Mouse (Mus musculus) myocyte (in vitro differentiated cells): ENCODE measurements around the gene Schip1.

ENCODE experiments used
- CEBPB ChIP-seq: IDR thresholded peaks from 2 replicates; pipeline ENCODE4 v1.6.1; 2011; ENCODE audit warnings: mild to moderate bottlenecking, moderate library complexity; ENCODE audit not compliant: poor library complexity, insufficient read depth, severe bottlenecking
- MAX ChIP-seq: IDR thresholded peaks from one replicate; pipeline ENCODE4 v1.6.1; 2011; ENCODE audit warnings: low read depth, mild to moderate bottlenecking, control low read depth
- MYOD1 ChIP-seq, 3 experiments: IDR thresholded peaks; one replicate each; pipeline ENCODE4 v1.6.1; 2011; ENCODE audit warnings: control low read depth in 2 of 3, low read depth in 2 of 3, mild to moderate bottlenecking in 2 of 3, moderate library complexity in 1 of 3; ENCODE audit not compliant: insufficient read length in 2 of 3, control insufficient read depth in 1 of 3
- MYOG ChIP-seq, 3 experiments: IDR thresholded peaks; one replicate each; pipeline ENCODE4 v1.6.1; 2011; ENCODE audit warnings: control low read depth in 2 of 3, low read depth in 2 of 3, mild to moderate bottlenecking in 2 of 3; ENCODE audit not compliant: insufficient read length in 2 of 3, control insufficient read depth in 1 of 3, insufficient read depth in 1 of 3
- POLR2A ChIP-seq: IDR thresholded peaks from one replicate; pipeline ENCODE4 v1.6.1; 2011; ENCODE audit warnings: low read depth, mild to moderate bottlenecking, control low read depth, moderate library complexity; ENCODE audit not compliant: insufficient read length
- POLR2AphosphoS2 ChIP-seq: IDR thresholded peaks from one replicate; pipeline ENCODE4 v1.6.1; 2011; ENCODE audit warnings: low read depth, control low read depth; ENCODE audit not compliant: insufficient read length
- SRF ChIP-seq: IDR thresholded peaks from one replicate; pipeline ENCODE4 v1.6.1; 2011; ENCODE audit warnings: low read depth; ENCODE audit not compliant: control insufficient read depth, insufficient read length
- TCF12 ChIP-seq: IDR thresholded peaks from one replicate; pipeline ENCODE4 v1.6.1; 2011; ENCODE audit warnings: mild to moderate bottlenecking, control low read depth; ENCODE audit not compliant: poor library complexity, insufficient read depth, severe bottlenecking
- USF1 ChIP-seq: IDR thresholded peaks from one replicate; pipeline ENCODE4 v1.6.1; 2011; ENCODE audit warnings: low read depth, mild to moderate bottlenecking, control low read depth, moderate library complexity

GRCm38 (mm10) chr3:68243239-68243638 lies 178.6 kb downstream of the Schip1 start:
- TF ChIP-seq MYOD1 (IDR thresholded peaks at IDR 0.05; ENCODE audit: control insufficient read depth in 1 of 3, insufficient read length in 2 of 3, low read depth in 2 of 3): no peak
- TF ChIP-seq POLR2A: no peak
- no peak for TF ChIP-seq POLR2AphosphoS2
- no peak for TF ChIP-seq TCF12
- TF ChIP-seq USF1: no peak
- no peak for TF ChIP-seq MYOG (IDR thresholded peaks at IDR 0.05; ENCODE audit: control insufficient read depth in 1 of 3, insufficient read depth in 1 of 3, insufficient read length in 2 of 3, low read depth in 2 of 3)
- no peak for TF ChIP-seq MAX
- no peak for TF ChIP-seq SRF
- no peak for TF ChIP-seq CEBPB
